Mouse (Mus musculus) cerebellum, postnatal 4 days (tissue): Measurements from ENCODE around the gene Ypel3.
"Not testable (repeated sequence)": the region's sequence is repeated elsewhere in the genome, so short reads cannot be mapped to it uniquely, and the experiment has no call there.

Source experiments
- DNase-seq, 2 experiments: peaks; one replicate each; pipeline ENCODE4 v3.0.0; 2022; ENCODE audit warnings: low spot score in 2 of 2, mixed read lengths in 1 of 2

Ypel3 gene

GRCm38 (mm10) chr7:126766201-126766600, 10.6 kb upstream of the Ypel3 start, which contains the start of gene Gdpd3:
TSS of gene Gdpd3 (plus strand) at chr7:126766334.
- DNase-seq, result no peak

- DNase-seq, result no peak
These were observed 9.8 kb upstream of the Ypel3 start for GRCm38 (mm10) chr7:126767001-126767400.

GRCm38 (mm10) chr7:126770784-126771183, 6.0 kb upstream of the Ypel3 start:
- DNase-seq, result no peak

- no peak for DNase-seq
These were observed 3.4 kb upstream of the Ypel3 start for GRCm38 (mm10) chr7:126773351-126773750.

- no peak for DNase-seq
These were observed 2.3 kb upstream of the Ypel3 start for GRCm38 (mm10) chr7:126774463-126774862.

GRCm38 (mm10) chr7:126775185-126775977, 1.4 kb upstream of the Ypel3 start:
- DNase-seq, result no peak

GRCm38 (mm10) chr7:126775978-126776234, 849 bp upstream of the Ypel3 start:
- no peak for DNase-seq

GRCm38 (mm10) chr7:126777476-126777875, 721 bp downstream of the Ypel3 start:
- no peak for DNase-seq

GRCm38 (mm10) chr7:126778147-126778546, 1.4 kb downstream of the Ypel3 start:
- no peak for DNase-seq

GRCm38 (mm10) chr7:126779101-126779500, 2.3 kb downstream of the Ypel3 start:
- not testable (repeated sequence) for DNase-seq

- DNase-seq, result peak; percentile 91 to 93
These were observed 3.5 kb downstream of the Ypel3 start for GRCm38 (mm10) chr7:126779983-126780970.

- DNase-seq, result no peak
These were observed 4.3 kb downstream of the Ypel3 start, which contains the start of gene Tbx6 for GRCm38 (mm10) chr7:126780971-126781635. TSS of gene Tbx6 (plus strand) at chr7:126781483.

- DNase-seq, result no peak
These were observed 5.1 kb downstream of the Ypel3 start for GRCm38 (mm10) chr7:126781661-126782370.

GRCm38 (mm10) chr7:126782693-126783092, 5.9 kb downstream of the Ypel3 start:
- no peak for DNase-seq

GRCm38 (mm10) chr7:126784469-126784868, 7.7 kb downstream of the Ypel3 start:
- DNase-seq, result no peak

GRCm38 (mm10) chr7:126785056-126785455, 8.3 kb downstream of the Ypel3 start:
- DNase-seq, result no peak

GRCm38 (mm10) chr7:126786142-126786541, 9.4 kb downstream of the Ypel3 start:
- no peak for DNase-seq

GRCm38 (mm10) chr7:126789141-126789540, 12.4 kb downstream of the Ypel3 start:
- DNase-seq, result no peak

GRCm38 (mm10) chr7:126791851-126792720, 15.3 kb downstream of the Ypel3 start, which contains the start of gene Ppp4c:
TSS of gene Ppp4c (minus strand) at chr7:126792496.
- DNase-seq, result peak; percentile 92 to 96

- no peak for DNase-seq
These were observed 16.1 kb downstream of the Ypel3 start for GRCm38 (mm10) chr7:126792721-126793443.
